Mouse (Mus musculus) hindbrain, embryonic 13.5 days (tissue): ENCODE data around the gene Ppwd1. TPM values are rescaled to one million over a fixed set of nuclear protein-coding genes. Genes with fewer than 3 reads are reported as not detected.

Source experiments
- ATAC-seq: fragments of 200-750 bp; cut with Nextera tagmentation; 2 replicates; pipeline ENCODE4 v1.8.0; 2017; ENCODE audit warnings: moderate TSS enrichment; ENCODE audit not compliant: low FRiP score
- H3K27ac ChIP-seq: fragments of 300-500 bp; sonication (generic); 2 replicates; pipeline ENCODE4 v1.5.1; 2015; ENCODE audit warnings: inconsistent platforms, mild to moderate bottlenecking, moderate library complexity
- H3K27me3 ChIP-seq: fragments of 300-500 bp; sonication (generic); 2 replicates; pipeline ENCODE4 v1.6.1; 2015; ENCODE audit warnings: mild to moderate bottlenecking, inconsistent platforms
- H3K36me3 ChIP-seq: fragments of 300-500 bp; sonication (generic); 2 replicates; pipeline ENCODE4 v1.6.1; 2015; ENCODE audit warnings: mild to moderate bottlenecking, inconsistent platforms
- H3K4me1 ChIP-seq: fragments of 300-500 bp; sonication (generic); replicated peaks from 2 replicates; pipeline ENCODE4 v1.6.1; 2015; ENCODE audit warnings: inconsistent platforms
- H3K4me2 ChIP-seq: fragments of 300-500 bp; sonication (generic); 2 replicates; pipeline ENCODE4 v1.6.1; 2015; ENCODE audit warnings: inconsistent platforms, mild to moderate bottlenecking, moderate library complexity
- H3K4me3 ChIP-seq: fragments of 300-500 bp; sonication (generic); 2 replicates; pipeline ENCODE4 v1.5.1; 2015; ENCODE audit warnings: mild to moderate bottlenecking, inconsistent platforms
- H3K9ac ChIP-seq: fragments of 300-500 bp; sonication (generic); 2 replicates; pipeline ENCODE4 v1.6.1; 2015; ENCODE audit warnings: mild to moderate bottlenecking, inconsistent platforms
- H3K9me3 ChIP-seq: fragments of 300-500 bp; sonication (generic); 2 replicates; pipeline ENCODE4 v1.6.1; 2016; ENCODE audit warnings: inconsistent platforms
- WGBS: fragments of 180-500 bp; shearing (Covaris S2); methylation state at CpG from one replicate; pipeline ENCODE4 v1.1.7; 2015; 5-methylcytosine and 5-hydroxymethylcytosine counted together
- polyA plus RNA-seq: library from polyadenylated mRNA; unstranded; fragments of >200 nt; fragmentation: Nextera tagmentation; extraction: Ambion mirVana; gene quantifications from 2 replicates; pipeline ENCODE4 v1.2.1, GENCODE M21; 2015

Ppwd1 gene
- polyA plus RNA-seq, 1 experiment from 2014 or later = 9.0 TPM

GRCm38 (mm10) chr13:104172498-104172897, 56.1 kb downstream of the Ppwd1 start:
- peaks cover 22% of the 10 kb centered on the region for H3K36me3 ChIP-seq
- H3K27me3 ChIP-seq = no peaks in the 10 kb centered on the region
- H3K27ac ChIP-seq = no peak overlapping the region
- H3K4me3 ChIP-seq = no peak overlapping the region
- no peak for ATAC-seq
- H3K9me3 ChIP-seq = 0 out of 2 replicates have a peak, but pooled peaks cover 6% of the 10 kb centered on the region
- peaks cover 10% of the 10 kb centered on the region for H3K4me1 ChIP-seq
- H3K4me2 ChIP-seq = no peak overlapping the region
- no peak overlapping the region for H3K9ac ChIP-seq

- Histone ChIP-seq H3K9ac (no peak overlapping the region), H3K36me3 (peaks cover 25% of the 10 kb centered on the region), H3K4me3 (no peak overlapping the region), H3K27ac (no peak overlapping the region), H3K4me1 (peaks cover 7% of the 10 kb centered on the region), H3K4me2 (no peak overlapping the region), H3K9me3 (0 out of 2 replicates have a peak, but pooled peaks cover 6% of the 10 kb centered on the region), H3K27me3 (no peaks in the 10 kb centered on the region)
- ATAC-seq = no peak
- 96% methylated on average over 5 of the region's 5 CpGs for WGBS
Measured at GRCm38 (mm10) chr13:104171711-104172110, 56.9 kb downstream of the Ppwd1 start.

- Histone ChIP-seq H3K9ac (no peak overlapping the region), H3K9me3 (no peaks in the 10 kb centered on the region), H3K4me2 (no peak overlapping the region), H3K4me1 (no peaks in the 10 kb centered on the region), H3K36me3 (peaks cover 56% of the 10 kb centered on the region), H3K27ac (no peak overlapping the region), H3K4me3 (no peak overlapping the region), H3K27me3 (no peaks in the 10 kb centered on the region)
- WGBS = 94% methylated on average over 1 of the region's 1 CpGs
- no peak for ATAC-seq
Measured at GRCm38 (mm10) chr13:104155686-104156085, 73.0 kb downstream of the Ppwd1 start.

Other genes starting within 250 kb of the Ppwd1 start
- 41.9 and 44.8 TPM in 2 replicates for gene Nln, start 119.2 kb downstream of the Ppwd1 start, polyA plus RNA-seq
- 32.7 and 34.7 TPM in 2 replicates for gene Sgtb, start 119.1 kb downstream of the Ppwd1 start, polyA plus RNA-seq
- gene Trappc13, start 50.4 kb downstream of the Ppwd1 start, polyA plus RNA-seq = 66.3 and 68.2 TPM in 2 replicates
- gene Trim23, start 50.0 kb downstream of the Ppwd1 start, polyA plus RNA-seq = 33.6 and 34.2 TPM in 2 replicates
- 16.6 and 18.6 TPM in 2 replicates for gene Cenpk, start 232 bp downstream of the Ppwd1 start, polyA plus RNA-seq
- 1.6 and 1.8 TPM in 2 replicates for gene Adamts6, start 59.0 kb upstream of the Ppwd1 start, polyA plus RNA-seq